Mouse (Mus musculus) lung, adult 2 months (tissue): ENCODE results near the gene Paxip1.

ENCODE experiments used
- CTCF ChIP-seq: fragments of 200-500 bp; IDR thresholded peaks from 2 replicates; pipeline ENCODE4 v1.5.1; 2011; ENCODE audit warnings: mild to moderate bottlenecking, low read length, control low read depth; ENCODE audit not compliant: insufficient read depth
- POLR2A ChIP-seq: fragments of 200-500 bp; IDR thresholded peaks from 2 replicates; pipeline ENCODE4 v1.6.1; 2011; ENCODE audit warnings: low read depth, mild to moderate bottlenecking, control low read depth, low read length, borderline replicate concordance; ENCODE audit errors: extremely low read depth

- no peak for TF ChIP-seq POLR2A
- no peak for TF ChIP-seq CTCF
Measured at GRCm38 (mm10) chr5:27792531-27793205, 1.2 kb upstream of the Paxip1 start.
